Mouse (Mus musculus) lung, postnatal 0 days (tissue): ENCODE measurements at regions not wholly inside any gene's neighbourhood (a gene's known extent, or its start where the extent isn't known, plus 50 kb on each side); places are given as distances from the start of the nearest gene placed in this dataset.

Experiments
- ATAC-seq: fragments of 200-750 bp; cut with Nextera tagmentation; 2 replicates; pipeline ENCODE4 v1.8.0; 2017; ENCODE audit warnings: moderate library complexity
- DNase-seq: peaks from one replicate; pipeline ENCODE4 v3.0.0-alpha.2; 2016; ENCODE audit warnings: low spot score
- H3K27ac ChIP-seq: fragments of 300-500 bp; sonication (generic); 2 replicates; pipeline ENCODE4 v1.5.1; 2014; ENCODE audit warnings: antibody characterized with exemption, mild to moderate bottlenecking, low read length, mixed read lengths
- H3K27me3 ChIP-seq: fragments of 300-500 bp; sonication (generic); replicated peaks from 2 replicates; pipeline ENCODE4 v1.6.1; 2014; ENCODE audit warnings: low read length, mixed read lengths; ENCODE audit not compliant: insufficient read depth
- H3K36me3 ChIP-seq: fragments of 300-500 bp; sonication (generic); 2 replicates; pipeline ENCODE4 v1.6.1; 2014; ENCODE audit warnings: low read length, mixed read lengths; ENCODE audit not compliant: insufficient read depth
- H3K4me1 ChIP-seq: fragments of 300-500 bp; sonication (generic); 2 replicates; pipeline ENCODE4 v1.6.1; 2014; ENCODE audit warnings: antibody characterized with exemption, low read depth, low read length, mixed read lengths; ENCODE audit not compliant: insufficient read depth
- H3K4me2 ChIP-seq: fragments of 300-500 bp; sonication (generic); replicated peaks from 2 replicates; pipeline ENCODE4 v1.6.1; 2014; ENCODE audit warnings: low read depth, mild to moderate bottlenecking, low read length, moderate library complexity, mixed read lengths
- H3K4me3 ChIP-seq: fragments of 300-500 bp; sonication (generic); 2 replicates; pipeline ENCODE4 v1.5.1; 2014; ENCODE audit warnings: low read depth, low read length
- H3K9ac ChIP-seq: fragments of 300-500 bp; sonication (generic); replicated peaks from 2 replicates; pipeline ENCODE4 v1.6.1; 2014; ENCODE audit warnings: low read depth, mild to moderate bottlenecking
- H3K9me3 ChIP-seq: fragments of 300-500 bp; sonication (generic); 2 replicates; pipeline ENCODE4 v1.6.1; 2016; ENCODE audit warnings: low read length, mixed read lengths
- CTCF ChIP-seq: IDR thresholded peaks from 2 replicates; pipeline ENCODE4 v1.5.1; 2016; ENCODE audit warnings: antibody characterized with exemption, mild to moderate bottlenecking
- EP300 ChIP-seq: IDR thresholded peaks from 2 replicates; pipeline ENCODE4 v1.6.1; 2016; ENCODE audit warnings: antibody characterized with exemption, mild to moderate bottlenecking, control low read depth
- WGBS: fragments of 180-500 bp; shearing (Covaris S2); extraction: QIAGEN DNeasy Blood & Tissue Kit; methylation state at CpG from one replicate; pipeline ENCODE4 v1.1.7; 2014; 5-methylcytosine and 5-hydroxymethylcytosine counted together

- no peaks in the 10 kb centered on the region for H3K4me1 ChIP-seq
- H3K27me3 ChIP-seq, result no peaks in the 10 kb centered on the region
- WGBS, result 62% methylated on average over 2 of the region's 2 CpGs
- TF ChIP-seq CTCF (no peak), EP300 (no peak)
- no peaks in the 10 kb centered on the region for H3K36me3 ChIP-seq
- no peak overlapping the region for H3K4me2 ChIP-seq
- ATAC-seq (no peak), DNase-seq (no peak)
- no peaks in the 10 kb centered on the region for H3K9me3 ChIP-seq
- no peak overlapping the region for H3K9ac ChIP-seq
- no peak overlapping the region for H3K4me3 ChIP-seq
- H3K27ac ChIP-seq, result no peak overlapping the region
Measured at GRCm38 (mm10) chr7:82075359-82075758, 83.3 kb upstream of the Bnc1 start.

- TF ChIP-seq EP300 (no peak), CTCF (no peak)
- WGBS, result 42% methylated on average over 3 of the region's 3 CpGs
- ATAC-seq (no peak), DNase-seq (no peak)
- Histone ChIP-seq H3K27me3 (no peaks in the 10 kb centered on the region), H3K4me2 (no peak overlapping the region), H3K27ac (no peak overlapping the region), H3K4me3 (no peak overlapping the region), H3K4me1 (no peaks in the 10 kb centered on the region), H3K9ac (no peak overlapping the region), H3K9me3 (no peaks in the 10 kb centered on the region), H3K36me3 (no peaks in the 10 kb centered on the region)
Measured at GRCm38 (mm10) chr7:82081851-82082250, 89.8 kb upstream of the Bnc1 start.

GRCm38 (mm10) chr7:82082883-82083282, 90.8 kb upstream of the Sh3gl3 start:
- no peak overlapping the region for H3K9ac ChIP-seq
- no peak for TF ChIP-seq CTCF
- no peak for TF ChIP-seq EP300
- no peaks in the 10 kb centered on the region for H3K4me1 ChIP-seq
- ATAC-seq, result no peak
- no peaks in the 10 kb centered on the region for H3K9me3 ChIP-seq
- 30% methylated on average over 6 of the region's 6 CpGs for WGBS
- no peaks in the 10 kb centered on the region for H3K27me3 ChIP-seq
- H3K4me3 ChIP-seq, result no peak overlapping the region
- H3K27ac ChIP-seq, result no peak overlapping the region
- no peak overlapping the region for H3K4me2 ChIP-seq
- no peak for DNase-seq
- no peaks in the 10 kb centered on the region for H3K36me3 ChIP-seq

GRCm38 (mm10) chr7:82084473-82084872, 89.2 kb upstream of the Sh3gl3 start:
- TF ChIP-seq EP300, result no peak
- no peak for TF ChIP-seq CTCF
- Histone ChIP-seq H3K4me2 (no peak overlapping the region), H3K4me3 (no peak overlapping the region), H3K4me1 (no peaks in the 10 kb centered on the region), H3K27me3 (no peaks in the 10 kb centered on the region), H3K36me3 (no peaks in the 10 kb centered on the region), H3K27ac (no peak overlapping the region), H3K9ac (no peak overlapping the region), H3K9me3 (no peaks in the 10 kb centered on the region)
- 64% methylated on average over 10 of the region's 10 CpGs for WGBS
- ATAC-seq (no peak), DNase-seq (peak; percentile 7)

- no peak for ATAC-seq
- Histone ChIP-seq H3K27me3 (no peaks in the 10 kb centered on the region), H3K9me3 (no peaks in the 10 kb centered on the region), H3K4me2 (no peak overlapping the region), H3K4me3 (no peak overlapping the region), H3K36me3 (no peaks in the 10 kb centered on the region), H3K27ac (no peak overlapping the region), H3K4me1 (no peaks in the 10 kb centered on the region), H3K9ac (no peak overlapping the region)
- DNase-seq, result no peak
- TF ChIP-seq CTCF (no peak), EP300 (no peak)
- WGBS, result 40% methylated on average over 4 of the region's 4 CpGs
Measured at GRCm38 (mm10) chr7:82085205-82085604, 88.4 kb upstream of the Sh3gl3 start.

GRCm38 (mm10) chr7:82098136-82098535, 75.5 kb upstream of the Sh3gl3 start:
- Histone ChIP-seq H3K4me2 (no peak overlapping the region), H3K4me1 (no peaks in the 10 kb centered on the region), H3K4me3 (no peak overlapping the region), H3K27me3 (no peaks in the 10 kb centered on the region), H3K9me3 (no peaks in the 10 kb centered on the region), H3K36me3 (no peaks in the 10 kb centered on the region), H3K9ac (no peak overlapping the region), H3K27ac (no peak overlapping the region)
- WGBS, result 70% methylated on average over 6 of the region's 6 CpGs
- DNase-seq, result no peak
- TF ChIP-seq EP300, result no peak
- no peak for TF ChIP-seq CTCF
- no peak for ATAC-seq

- H3K9ac ChIP-seq, result no peak overlapping the region
- no peaks in the 10 kb centered on the region for H3K27me3 ChIP-seq
- H3K4me2 ChIP-seq, result no peak overlapping the region
- H3K27ac ChIP-seq, result no peak overlapping the region
- no peaks in the 10 kb centered on the region for H3K9me3 ChIP-seq
- ATAC-seq, result no peak
- no peaks in the 10 kb centered on the region for H3K4me1 ChIP-seq
- H3K36me3 ChIP-seq, result no peaks in the 10 kb centered on the region
- no peak overlapping the region for H3K4me3 ChIP-seq
- no peak for DNase-seq
- TF ChIP-seq EP300 (no peak), CTCF (no peak)
- WGBS, result 82% methylated on average over 2 of the region's 2 CpGs
Measured at GRCm38 (mm10) chr7:82101314-82101713, 72.3 kb upstream of the Sh3gl3 start.
